Mouse (Mus musculus) brain, adult 2 months (tissue): ENCODE measurements at regions not wholly inside any gene's neighbourhood (a gene's known extent, or its start where the extent isn't known, plus 50 kb on each side); places are given as distances from the start of the nearest gene placed in this dataset.

Experiments used
- DNase-seq: peaks from one replicate; pipeline ENCODE4 v3.0.0; 2011; ENCODE audit warnings: low read depth, low spot score

GRCm38 (mm10) chr16:87077385-87077784 is 276.6 kb upstream of the N6amt1 start:
- no peak for DNase-seq

GRCm38 (mm10) chr16:87069294-87069693 is 284.7 kb upstream of the N6amt1 start:
- no peak for DNase-seq

DNA sequence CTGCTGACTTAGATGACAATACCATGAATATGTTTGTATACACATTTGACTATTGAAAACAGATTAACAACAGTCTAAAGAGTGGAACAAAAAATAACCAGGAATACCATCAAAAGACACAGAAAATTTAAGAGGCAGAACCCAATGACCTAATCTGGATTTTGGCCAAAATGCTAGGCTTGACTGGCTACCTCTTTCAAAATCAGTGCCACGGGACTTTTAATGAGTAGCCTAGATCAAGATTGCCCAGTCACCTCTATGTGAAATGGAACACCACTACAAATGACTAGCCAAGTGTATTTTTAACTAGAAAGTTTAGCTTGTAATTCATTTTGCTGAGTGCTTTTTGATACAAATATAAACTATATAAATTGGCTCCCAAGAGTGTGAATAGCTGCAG is 286.0 kb upstream of the N6amt1 start:
- no peak for DNase-seq

DNA sequence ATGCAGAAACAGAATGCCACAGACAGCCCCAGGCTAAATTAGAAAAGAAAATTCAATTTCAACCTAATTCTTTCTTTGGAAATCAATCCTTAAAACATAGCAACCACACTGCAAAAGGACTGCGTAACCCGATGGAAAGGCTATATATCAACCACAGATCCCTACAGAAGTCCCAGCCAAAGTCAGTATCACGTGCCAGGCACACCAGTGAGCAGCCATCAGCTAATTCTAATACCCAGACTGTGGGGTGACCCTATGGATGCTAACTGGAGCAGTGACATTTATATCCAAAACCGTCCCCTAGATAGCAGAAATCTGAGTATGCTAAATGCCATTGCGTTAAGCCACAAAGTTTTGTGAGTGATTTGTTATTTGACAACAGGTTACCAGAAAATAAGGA is 286.5 kb upstream of the N6amt1 start:
- no peak for DNase-seq

GRCm38 (mm10) chr16:87060473-87060872 is 293.5 kb upstream of the N6amt1 start:
- no peak for DNase-seq

DNA sequence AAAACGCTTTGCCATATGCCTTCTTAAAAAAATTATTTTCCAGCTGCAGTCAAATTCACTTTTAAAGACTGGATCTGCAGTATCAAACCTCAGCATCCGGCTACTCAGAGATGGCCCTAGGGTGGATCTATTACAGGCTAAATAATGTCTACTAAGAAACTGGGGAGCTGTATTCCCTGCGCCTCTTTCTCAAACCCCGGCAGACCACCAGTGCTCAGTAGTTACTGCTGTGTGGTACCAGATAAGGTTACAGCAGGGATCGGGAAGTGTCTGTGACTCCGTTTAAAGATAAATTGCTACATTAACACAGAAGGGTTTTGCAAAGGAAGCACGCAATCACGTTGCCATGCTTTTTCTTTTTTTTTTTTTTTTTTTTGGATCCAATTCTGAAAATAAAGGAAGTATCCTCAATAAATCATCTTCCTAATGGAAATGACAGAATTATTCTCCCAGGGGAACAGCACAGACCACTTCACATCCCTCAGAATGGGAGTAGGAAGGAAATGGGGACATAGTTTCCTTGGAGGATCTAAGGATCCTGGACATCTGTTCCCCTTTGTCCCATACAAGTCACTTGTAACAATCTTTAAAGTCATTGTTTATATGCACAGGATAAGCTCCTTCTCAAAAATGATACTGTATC is 304.1 kb upstream of the N6amt1 start:
- DNase-seq: no peak

DNA sequence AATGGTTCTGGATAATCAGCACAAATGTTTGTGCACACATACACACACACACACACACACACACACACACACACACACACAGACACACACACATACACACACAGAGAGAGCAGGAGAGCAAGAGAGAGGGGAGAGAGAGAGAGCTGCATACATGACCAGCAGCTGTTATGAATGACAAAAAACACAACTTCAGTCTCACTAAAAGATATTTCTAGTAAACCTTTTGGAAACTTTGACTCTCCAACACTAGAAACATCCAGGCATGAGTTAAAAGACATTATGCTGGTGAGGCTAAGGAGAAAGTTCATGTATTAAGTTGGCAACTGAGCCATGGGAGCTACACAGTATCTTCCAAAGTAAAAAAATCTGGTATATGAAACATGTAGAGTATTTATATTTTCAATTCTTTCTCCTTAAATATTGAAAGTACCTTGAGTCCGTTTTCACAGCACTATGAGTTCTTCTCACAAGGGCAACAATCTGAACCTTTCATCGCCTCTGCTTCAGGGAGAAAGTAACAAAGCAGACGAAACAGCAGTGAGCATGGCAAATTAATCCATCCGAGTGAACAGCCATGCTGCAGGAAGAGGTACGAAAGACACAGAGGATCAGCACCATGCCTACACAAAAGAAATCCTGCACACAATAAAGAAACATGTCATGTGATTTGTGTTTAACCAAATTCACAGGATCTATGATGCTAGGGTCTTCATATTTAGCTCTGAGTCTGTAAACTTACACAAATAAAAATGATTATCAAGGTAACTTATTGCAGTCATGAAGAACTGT is 309.0 kb upstream of the N6amt1 start:
- DNase-seq: no peak

- DNase-seq: no peak
Measured at GRCm38 (mm10) chr16:87043689-87044088, 310.3 kb upstream of the N6amt1 start.

DNA sequence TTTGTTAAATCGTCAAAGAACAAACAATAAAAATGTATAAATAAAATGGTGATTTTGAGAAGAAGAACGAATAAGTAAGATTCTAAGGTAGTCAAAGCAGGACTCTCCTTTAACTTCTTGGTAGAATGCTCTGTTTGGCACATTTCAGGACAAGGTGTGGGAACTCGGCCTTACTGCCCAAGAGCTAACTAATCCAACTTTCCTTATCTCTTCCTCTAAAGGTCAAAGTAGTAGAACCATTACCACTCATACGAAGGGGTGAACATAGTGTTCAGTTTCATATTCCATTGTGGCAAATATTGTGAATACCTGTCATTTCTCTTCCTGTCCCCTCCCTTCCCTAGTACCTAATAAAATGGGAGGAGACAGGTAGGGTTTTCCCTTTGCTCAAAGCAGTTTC is 313.6 kb upstream of the N6amt1 start:
- no peak for DNase-seq

DNA sequence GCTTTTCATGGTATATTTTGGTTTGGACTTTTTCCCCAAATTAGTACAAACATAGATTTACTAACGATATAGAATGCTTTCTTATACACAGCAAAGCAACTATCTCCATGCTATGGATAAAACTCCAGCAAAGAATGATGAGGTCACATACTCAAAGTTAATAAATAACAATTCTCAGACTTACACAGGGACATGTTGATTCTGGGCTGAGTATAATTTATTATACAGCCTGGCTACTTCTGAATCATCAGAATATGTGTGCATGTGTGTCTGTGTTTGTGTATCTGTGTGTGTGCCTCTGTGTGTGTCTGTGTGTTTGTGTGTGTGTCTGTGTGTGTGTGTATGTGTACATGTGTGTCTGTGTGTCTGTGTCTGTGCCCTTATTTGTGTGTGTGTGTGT is 314.1 kb upstream of the N6amt1 start:
- no peak for DNase-seq

DNA sequence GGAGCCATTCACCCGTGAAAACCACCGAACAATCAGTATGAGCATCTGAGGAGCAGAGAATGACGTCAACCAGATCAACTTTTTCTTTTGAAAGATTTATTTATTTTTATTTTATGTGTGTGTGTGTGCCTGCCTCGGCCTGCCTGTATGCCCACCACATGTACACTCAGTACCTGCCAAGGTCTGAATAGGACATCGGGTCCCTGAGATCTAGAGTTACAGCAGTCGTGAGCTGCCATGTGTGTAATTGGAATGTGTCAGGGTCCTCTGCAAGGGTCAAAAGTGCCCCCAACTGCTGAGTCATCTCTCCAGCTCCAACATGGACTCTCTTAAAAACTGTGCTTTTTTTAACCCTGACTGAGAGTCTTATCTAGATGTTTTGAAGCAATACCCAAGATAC is 316.9 kb upstream of the N6amt1 start:
- no peak for DNase-seq

DNA sequence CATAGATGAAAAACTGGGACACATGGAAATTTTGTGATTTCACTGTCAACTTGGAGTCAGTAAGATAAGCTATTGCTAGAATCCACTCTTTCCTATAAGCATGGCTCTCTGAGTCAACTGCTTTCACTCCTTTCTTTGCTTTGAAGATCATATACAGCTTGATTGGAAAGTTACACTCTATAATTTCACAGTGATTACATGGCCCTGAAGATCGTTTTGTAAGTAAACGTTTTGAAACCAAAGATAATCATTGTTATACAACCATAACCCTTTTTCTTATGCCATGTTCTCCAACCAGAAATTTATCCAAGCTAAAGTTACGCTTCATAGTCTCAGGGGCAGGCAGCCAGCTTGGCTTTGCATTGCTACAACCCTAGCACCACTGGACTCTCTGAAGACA is 322.1 kb upstream of the N6amt1 start:
- DNase-seq: no peak

GRCm38 (mm10) chr16:87028516-87029145 is 325.4 kb upstream of the N6amt1 start:
- DNase-seq: peak; percentile 48

GRCm38 (mm10) chr16:87027621-87028020 is 326.4 kb upstream of the N6amt1 start:
- peak; percentile 43 for DNase-seq

GRCm38 (mm10) chr16:87022041-87022440 is 331.9 kb upstream of the N6amt1 start:
- DNase-seq: peak; percentile 36

DNA sequence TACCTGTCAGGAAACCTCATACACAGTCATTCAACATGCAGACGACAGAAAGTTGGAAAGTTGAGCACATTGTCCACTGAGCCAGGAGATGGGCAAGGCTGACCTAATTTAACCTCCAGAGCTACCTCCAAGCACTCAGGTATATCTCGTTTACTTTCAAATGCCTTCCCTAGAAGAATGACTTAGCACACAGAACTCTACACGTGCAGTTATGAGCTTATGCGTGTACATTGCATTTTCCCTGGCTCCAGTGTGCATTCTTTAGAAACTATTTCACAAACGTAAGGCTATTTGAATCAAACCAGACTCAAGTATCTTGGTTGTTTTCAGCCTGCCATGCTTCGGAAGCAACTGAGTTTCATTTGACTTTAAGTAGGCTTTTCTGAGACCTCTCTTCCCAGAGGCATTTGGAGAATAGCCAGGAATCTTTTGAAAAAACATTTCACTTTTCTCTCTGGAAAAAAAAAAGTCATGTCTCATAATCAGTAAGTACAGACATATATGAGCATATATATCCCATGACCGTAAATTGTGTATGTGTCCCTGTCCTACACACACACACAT is 336.8 kb upstream of the N6amt1 start:
- no peak for DNase-seq

- no peak for DNase-seq
Measured at GRCm38 (mm10) chr16:87001579-87001978, 352.4 kb upstream of the N6amt1 start.

DNA sequence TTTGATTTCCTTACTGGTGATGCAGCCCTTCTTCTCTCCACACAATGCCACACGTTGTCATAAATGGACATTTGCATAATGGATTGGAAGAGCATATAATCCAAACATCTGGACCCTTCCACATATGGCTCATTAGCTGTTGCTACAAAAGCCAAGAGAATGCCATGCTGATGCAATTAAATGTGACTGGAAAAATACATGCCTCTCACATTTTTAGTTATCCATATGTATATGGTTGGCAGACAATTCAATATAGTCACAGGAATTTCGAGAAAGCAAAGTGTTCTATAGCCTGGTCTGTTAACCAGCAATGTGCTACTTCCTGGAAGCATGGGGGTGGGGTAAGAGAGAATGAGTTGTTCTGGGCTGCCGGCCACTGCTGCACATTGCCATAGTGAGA is 352.9 kb upstream of the N6amt1 start:
- DNase-seq: no peak

GRCm38 (mm10) chr16:86971691-86972090 is 382.3 kb upstream of the N6amt1 start:
- peak; percentile 49 for DNase-seq

GRCm38 (mm10) chr16:86949681-86950080 is 404.3 kb upstream of the N6amt1 start:
- no peak for DNase-seq

GRCm38 (mm10) chr16:86945531-86946144 is 408.3 kb upstream of the N6amt1 start:
- DNase-seq: no peak

DNA sequence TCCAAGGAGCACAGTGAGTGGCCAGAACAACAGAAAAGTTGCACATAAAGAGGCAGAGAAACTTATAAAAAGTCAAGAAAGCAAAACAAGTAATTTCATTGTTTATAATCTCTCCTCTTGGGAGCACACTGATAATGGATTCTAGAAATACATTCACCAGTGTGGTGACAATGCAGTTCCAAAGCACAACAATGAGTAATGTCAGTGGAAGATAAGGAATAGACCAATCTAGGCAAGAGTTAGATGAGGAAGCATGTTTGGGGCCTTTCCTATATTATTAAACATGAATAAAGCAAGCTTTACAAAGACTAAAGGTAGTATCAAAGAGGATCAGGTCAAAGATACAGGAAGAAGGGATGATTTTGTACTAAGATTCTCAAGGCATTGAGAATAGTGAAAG is 408.9 kb upstream of the N6amt1 start:
- no peak for DNase-seq
